Mouse (Mus musculus): ENCODE measurements around the gene Zbtb25. TPM values are rescaled to one million over a fixed set of nuclear protein-coding genes. Genes with fewer than 3 reads are reported as not detected.

Gene Zbtb25
- polyA plus RNA-seq (2012; rRNA removed) = 1.4 and 2.0 TPM in 2 replicates

DNA sequence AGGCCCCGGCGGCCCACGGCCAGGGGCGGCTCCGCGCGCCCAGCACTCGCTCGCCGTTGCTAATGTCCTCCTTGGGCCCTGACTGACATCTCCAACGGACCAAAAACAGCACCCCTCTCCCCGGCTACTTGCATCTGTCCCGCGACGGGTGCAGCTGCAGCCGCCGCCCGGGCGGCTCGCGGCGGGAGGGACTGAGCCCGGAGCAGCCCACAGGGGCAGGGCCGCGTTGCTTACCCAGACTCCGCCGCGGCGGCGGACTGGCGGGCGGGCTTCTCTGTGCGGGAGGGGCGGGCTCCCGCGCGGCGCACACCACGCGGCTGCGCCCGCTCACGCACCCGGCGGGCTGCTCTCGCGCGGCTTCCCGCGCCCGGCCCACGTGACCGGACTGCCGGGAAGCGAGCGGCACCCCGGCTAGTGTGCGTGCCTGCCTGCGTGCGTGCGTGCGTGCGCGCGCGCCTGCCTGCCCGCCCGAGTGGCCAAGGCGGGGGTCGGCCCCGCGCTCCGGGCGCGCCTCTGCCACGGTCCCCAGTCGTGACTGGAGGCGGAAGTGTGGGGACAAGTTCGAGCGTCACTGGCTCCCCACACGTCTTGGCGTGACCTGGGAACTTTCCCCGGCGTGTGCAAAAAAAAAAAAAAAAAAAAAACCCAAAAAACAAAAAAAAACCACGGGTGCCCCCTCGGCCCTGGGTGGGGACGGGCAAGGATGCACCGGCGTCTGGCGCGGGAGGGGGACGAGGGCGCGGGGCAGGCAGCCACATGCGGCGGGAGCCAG lies at the start of gene Zbtb25:
TSS of gene Zbtb25 (minus strand) at position 397 of the 772 bp plus-strand sequence.

DNA sequence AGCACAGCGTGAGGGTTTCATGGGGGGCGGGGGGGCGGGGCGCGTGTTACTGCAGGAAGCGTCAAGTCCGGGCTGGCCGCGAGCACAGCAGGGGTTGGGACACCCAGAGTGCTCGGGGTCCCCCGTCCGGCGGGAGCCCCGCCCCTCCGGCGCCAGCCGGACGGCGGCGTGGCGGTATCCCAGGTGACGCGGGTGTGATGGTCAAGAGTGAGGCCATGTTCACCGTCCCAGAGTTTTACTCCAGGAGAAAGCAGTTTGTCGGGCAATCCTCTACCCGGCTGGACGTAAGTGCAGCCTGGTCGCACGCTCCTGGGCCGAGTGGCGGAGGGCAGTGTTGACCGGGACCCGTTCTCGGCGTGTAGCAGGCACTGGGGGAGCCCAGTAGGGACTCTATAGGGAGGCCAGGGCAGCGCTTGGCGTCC lies 48.0 kb upstream of the Zbtb25 start, which contains the start of gene Ppp1r36:
TSS of gene Ppp1r36 (plus strand) at position 106 of the 422 bp plus-strand sequence.

GRCm38 (mm10) chr12:76403886-76404537 lies 34.6 kb upstream of the Zbtb25 start, which contains the start of gene Hspa2:
Hspa2 (plus strand) TSS chr12:76404176.

DNA sequence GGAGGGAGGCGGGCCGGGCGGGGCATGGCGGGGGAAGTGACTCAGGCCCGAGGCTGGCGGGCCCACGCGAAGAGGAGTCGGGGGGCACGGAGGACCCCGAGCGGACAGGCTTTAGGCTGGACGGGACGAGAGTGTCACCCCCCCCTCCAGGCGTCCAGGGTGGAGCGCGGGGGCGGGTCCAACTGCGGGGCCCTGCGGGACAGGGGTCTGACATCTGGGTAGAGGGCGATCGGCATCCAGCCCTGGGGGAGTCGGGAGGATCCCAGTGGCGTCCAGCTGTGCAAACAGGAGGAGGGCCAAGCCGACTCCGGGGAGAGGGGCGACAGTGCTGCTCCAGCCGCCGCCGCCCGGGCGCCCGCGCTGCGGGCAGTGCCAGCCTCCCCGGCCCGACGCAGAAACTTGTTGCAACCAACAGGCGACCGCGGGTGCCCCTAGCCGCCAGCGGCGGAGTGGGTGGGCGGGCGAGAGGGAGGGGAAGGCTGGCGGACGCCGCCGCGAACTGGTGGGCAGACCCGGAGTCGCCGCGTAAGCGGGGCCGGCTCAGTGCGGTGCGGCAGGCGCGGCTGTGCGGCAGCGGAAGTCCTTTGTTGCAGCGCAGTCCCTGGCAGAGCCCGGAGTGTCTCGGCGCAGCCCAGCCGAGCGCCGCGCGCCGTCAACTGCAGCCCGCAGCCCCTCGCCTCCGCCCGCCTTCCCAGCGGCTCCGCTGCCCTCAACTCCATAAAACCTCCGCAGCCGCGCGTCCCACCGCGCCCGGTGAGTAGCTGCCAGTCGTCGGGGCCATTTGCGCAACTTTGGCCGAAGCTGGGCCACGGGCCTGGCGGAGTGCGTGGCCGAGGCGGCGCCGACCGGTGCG lies 802 bp upstream of the Zbtb25 start, which contains the start of gene Zbtb1:
TSS of gene Zbtb1 (plus strand) at position 289 of the 853 bp plus-strand sequence.

DNA sequence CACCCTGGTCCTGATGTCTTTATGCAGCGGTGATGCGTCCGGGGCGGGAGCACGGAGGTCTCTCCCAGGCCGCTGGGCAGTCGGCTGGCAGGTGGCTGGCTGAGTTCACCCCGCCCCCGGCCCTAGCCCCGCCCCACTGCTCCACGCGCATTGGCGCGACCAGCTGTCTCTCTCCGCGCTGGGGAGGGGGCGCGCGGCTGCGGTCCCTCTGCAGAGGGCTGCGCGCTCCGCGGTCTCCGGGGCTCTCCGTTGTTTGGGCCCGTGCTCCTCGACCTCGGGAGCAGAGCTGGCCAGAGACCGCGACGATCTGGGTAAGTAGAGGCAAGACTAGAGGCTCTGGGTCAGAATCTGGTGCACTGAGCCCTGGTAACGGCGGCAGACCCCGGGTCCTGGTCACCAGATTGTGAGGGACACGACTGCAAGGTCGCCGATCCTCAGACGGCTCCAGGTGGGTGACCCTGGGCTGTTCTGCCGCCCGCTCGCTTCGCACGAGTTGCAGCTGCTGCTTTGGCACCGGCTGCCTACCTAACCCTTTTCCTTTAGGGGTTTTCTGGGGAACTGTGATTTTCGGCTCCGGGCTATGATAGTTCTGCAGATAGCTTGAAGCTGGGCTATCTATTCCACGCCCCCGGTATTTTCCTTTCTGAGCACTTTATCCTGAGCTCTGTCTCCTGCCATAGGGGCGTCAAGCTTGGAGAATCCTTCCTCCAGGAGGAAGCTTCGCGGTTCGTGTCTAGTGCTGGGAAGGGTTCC lies 44.5 kb downstream of the Zbtb25 start, which contains the start of gene Akap5:
TSS of gene Akap5 (plus strand) at position 213 of the 753 bp plus-strand sequence.

Other genes with a start within 250 kb of the Zbtb25 start
- gene Esr2, start 192.3 kb downstream of the Zbtb25 start, polyA plus RNA-seq (2012; rRNA removed) = not detected in 2 replicates
- not detected in 2 replicates for gene Tex21, start 122.9 kb downstream of the Zbtb25 start, polyA plus RNA-seq (2012; rRNA removed)
- gene Mthfd1, start 114.3 kb downstream of the Zbtb25 start, polyA plus RNA-seq (2012; rRNA removed) = 6.2 and 6.6 TPM in 2 replicates
- 0.03 and 0.04 TPM in 2 replicates for gene Akap5, start 44.7 kb downstream of the Zbtb25 start, polyA plus RNA-seq (2012; rRNA removed)
- gene Zbtb1, start 664 bp upstream of the Zbtb25 start, polyA plus RNA-seq (2012; rRNA removed) = 0.81 and 1.0 TPM in 2 replicates
- 7.0 and 11.6 TPM in 2 replicates for gene Hspa2, start 34.6 kb upstream of the Zbtb25 start, polyA plus RNA-seq (2012; rRNA removed)
- gene Ppp1r36, start 47.9 kb upstream of the Zbtb25 start, polyA plus RNA-seq (2012; rRNA removed) = 0.10 TPM in 1 of 2 replicates, not detected in the other
- 13.8 and 14.1 TPM in 2 replicates for gene Plekhg3, start 161.3 kb upstream of the Zbtb25 start, polyA plus RNA-seq (2012; rRNA removed)